Mouse (Mus musculus) ES-Bruce4 (cell line): ENCODE results near the gene Ankrd40.

Source experiments
- CTCF ChIP-seq: IDR thresholded peaks from one replicate; pipeline ENCODE4 v1.8.1; 2011; ENCODE audit warnings: low read depth, low read length
- POLR2A ChIP-seq: IDR thresholded peaks from one replicate; pipeline ENCODE4 v1.8.1; 2011; ENCODE audit warnings: low read length; ENCODE audit not compliant: insufficient read depth

DNA sequence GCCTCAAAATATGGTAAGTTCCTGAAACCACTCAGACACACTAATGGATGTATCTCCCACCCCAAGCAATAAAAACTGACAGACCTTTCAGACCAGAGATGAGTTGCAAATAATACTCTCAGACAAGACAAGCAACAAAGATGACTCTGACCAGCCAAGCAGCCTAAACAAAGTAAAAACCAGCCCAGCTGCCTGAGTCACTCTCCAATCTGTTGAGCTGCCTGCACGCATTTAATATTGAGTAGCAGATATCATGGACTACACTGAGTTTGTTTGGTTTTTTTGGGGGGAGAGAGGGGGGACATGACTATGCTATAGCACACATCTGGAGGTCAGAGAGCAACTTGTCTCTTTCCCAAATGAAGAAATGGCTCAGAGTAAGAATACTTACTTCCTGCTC, 12.5 kb upstream of the Ankrd40 start:
- TF ChIP-seq CTCF = no peak
- no peak for TF ChIP-seq POLR2A
